Mouse (Mus musculus): ENCODE data around the gene Cep295nl.
"Not testable (repeated sequence)": the region's sequence is repeated elsewhere in the genome, so short reads cannot be mapped to it uniquely, and the experiment has no call there.

Gene Cep295nl

DNA sequence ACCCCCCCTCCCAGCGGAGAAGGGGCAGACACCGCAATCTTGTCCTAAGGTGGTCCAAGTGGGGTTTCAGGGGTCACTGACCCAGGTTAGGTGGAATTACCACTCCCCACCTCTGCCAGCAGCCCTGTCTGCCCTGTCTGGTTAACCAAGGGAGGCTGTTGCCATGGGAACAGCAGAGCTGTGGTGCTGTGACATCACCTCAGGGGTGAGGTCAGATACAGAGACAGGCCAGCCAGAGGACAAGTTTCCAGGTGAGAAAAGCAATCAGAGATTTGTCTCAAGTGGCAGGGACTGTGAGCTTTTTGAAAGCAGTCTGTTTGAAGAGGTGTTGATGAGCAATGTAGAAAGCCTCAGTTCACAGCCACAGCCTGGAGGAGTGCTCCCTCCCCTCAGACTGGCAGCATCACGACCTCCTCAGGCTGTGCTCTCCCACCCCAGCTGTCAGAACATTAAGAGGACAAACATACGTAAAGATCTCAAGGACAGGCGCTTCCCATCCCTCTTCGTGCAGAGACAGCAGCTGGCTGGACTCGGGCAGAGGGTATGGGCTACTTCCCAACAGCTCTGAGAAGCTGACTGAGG lies at the start of gene Cep295nl:
Cep295nl (minus strand) TSS at position 101 of the 582 bp plus-strand sequence.
- DNase-seq (ENCODE audit: low spot score in 2 of 2), result no peak

- peak in 1 of 2 experiments; percentile 55 for DNase-seq (ENCODE audit: low spot score in 2 of 2)
Observed at GRCm38 (mm10) chr11:118387816-118388215, 45.5 kb upstream of the Cep295nl start.

DNA sequence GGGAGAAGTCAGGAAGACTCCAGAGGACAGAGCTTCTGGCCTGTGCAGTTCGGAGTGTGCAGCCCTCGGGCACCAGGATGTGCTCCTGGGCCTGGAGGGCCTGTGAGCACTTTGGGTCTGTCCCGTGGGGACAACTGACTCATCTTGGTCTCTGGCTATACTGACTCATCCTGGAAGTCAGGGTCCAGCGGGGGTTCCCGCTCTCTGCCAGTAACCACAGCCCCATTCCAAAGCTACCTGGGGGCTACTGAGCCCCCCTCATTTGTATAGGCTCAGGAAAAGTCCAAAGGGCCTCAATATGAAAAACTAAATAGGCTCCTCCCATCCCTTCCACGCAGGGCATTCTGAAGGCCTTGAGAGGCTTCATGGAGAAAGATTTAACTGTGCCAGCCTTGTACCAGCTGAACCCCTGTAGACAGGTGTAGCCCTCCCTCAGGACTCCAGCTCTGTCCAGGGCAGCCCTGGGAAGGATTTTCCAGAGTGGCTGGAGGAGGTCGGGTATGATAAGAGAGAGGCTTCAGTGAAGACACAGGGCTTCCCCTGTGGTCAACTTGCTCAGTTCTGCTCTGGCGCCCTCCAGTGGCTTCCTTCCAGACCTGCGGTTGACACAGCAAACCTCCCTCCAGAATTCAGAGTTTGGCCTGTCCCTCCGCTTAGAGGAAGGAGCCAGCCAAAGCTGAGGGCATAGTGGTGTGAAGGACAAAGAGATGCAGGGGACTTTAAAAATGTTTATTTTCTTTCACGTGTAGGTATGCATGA lies 37.1 kb upstream of the Cep295nl start:
- peak; percentile 77 to 90 for DNase-seq (ENCODE audit: low spot score in 2 of 2)

GRCm38 (mm10) chr11:118378656-118379055 lies 36.4 kb upstream of the Cep295nl start:
- DNase-seq (ENCODE audit: low spot score in 2 of 2), result peak in 1 of 2 experiments; percentile 44

- not testable (repeated sequence) for DNase-seq (ENCODE audit: low spot score in 2 of 2)
Observed at GRCm38 (mm10) chr11:118376323-118376722, 34.0 kb upstream of the Cep295nl start.

- DNase-seq (ENCODE audit: low spot score in 2 of 2), result peak; percentile 55 to 56
Observed at GRCm38 (mm10) chr11:118375881-118376280, 33.6 kb upstream of the Cep295nl start.

DNA sequence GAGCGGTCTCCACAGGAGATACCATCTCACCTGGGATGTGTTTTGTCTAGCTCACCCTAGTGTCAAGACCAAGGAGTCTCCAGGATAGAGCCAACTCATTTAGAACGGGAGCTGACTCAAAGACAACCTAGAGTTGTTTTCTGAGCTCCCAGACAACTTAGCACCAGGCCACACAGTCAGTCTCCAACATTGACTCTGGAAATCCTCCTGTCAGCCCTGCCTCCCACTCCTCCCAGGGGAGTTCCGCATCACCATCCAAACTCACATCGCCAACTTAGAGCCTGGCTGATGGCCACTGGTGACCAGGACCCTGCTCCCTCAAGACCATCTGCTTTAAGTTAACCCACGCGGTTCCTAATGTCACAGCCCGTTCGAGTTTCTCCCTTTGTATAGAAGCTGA lies 33.2 kb upstream of the Cep295nl start:
- DNase-seq (ENCODE audit: low spot score in 2 of 2), result peak in 1 of 2 experiments; percentile 49

DNA sequence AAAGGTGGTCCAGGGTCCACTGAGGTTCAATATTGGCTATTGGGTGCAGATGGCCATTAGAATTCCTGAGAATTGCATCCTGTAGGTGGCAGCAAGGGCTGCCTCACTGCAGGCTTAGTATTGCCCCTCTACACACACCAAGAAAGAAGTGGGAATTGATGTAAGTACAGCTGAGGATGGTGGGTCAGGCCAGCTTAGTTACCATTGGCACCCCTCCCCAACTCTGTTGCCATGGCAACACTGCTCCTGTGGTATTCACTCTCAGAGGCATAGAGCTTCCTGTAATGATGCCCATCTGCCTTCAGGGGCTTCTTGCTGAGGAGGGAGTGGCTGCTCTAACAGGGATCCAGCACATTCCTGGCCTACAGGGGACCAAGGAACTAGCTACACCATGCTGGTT lies 32.7 kb upstream of the Cep295nl start:
- DNase-seq (ENCODE audit: low spot score in 2 of 2), result peak in 1 of 2 experiments; percentile 36

GRCm38 (mm10) chr11:118374506-118374905 lies 32.2 kb upstream of the Cep295nl start:
- DNase-seq (ENCODE audit: low spot score in 2 of 2), result peak in 1 of 2 experiments; percentile 48

DNA sequence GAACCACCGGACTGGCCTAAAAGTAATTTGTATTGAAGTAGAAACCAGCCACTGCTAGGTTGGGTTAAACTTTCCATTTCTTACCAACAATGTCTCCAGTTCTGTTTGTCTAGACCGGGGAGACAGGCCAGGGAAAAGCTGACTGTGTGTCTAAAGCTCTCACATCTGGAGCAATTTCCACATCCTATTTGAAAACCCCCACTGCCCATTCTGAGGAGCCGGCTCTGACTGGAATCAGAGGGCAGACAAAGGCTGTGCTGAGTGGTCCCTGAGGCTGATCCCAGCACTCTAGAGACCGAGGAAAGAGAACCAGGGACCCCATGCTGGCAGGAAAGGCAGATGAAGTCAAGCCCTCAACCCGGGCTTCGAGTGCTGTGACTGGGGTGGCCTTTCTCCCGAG lies 30.3 kb upstream of the Cep295nl start:
- no peak for DNase-seq (ENCODE audit: low spot score in 2 of 2)

DNA sequence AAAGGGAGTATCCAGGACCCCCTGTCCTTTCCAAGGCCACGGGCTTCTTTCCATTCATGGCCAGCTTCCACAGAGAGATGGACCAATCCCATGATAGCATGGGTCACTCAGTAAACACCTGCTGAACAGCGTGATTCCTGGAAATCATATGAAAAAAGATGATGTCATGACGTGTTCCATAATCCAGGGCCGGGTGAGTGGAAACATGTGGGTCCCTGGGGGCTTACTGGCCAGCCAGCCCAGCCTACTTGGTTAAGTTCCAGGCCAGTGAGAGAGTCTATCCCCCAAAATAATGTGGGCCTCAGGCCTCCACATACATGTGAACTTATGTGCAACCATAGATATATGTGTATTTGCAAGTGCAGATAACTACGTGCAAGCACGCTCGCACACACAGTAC lies 29.6 kb upstream of the Cep295nl start:
- DNase-seq (ENCODE audit: low spot score in 2 of 2), result no peak

GRCm38 (mm10) chr11:118369657-118370056 lies 27.4 kb upstream of the Cep295nl start:
- DNase-seq (ENCODE audit: low spot score in 2 of 2), result no peak

GRCm38 (mm10) chr11:118369251-118369650 lies 27.0 kb upstream of the Cep295nl start:
- DNase-seq (ENCODE audit: low spot score in 2 of 2), result no peak

GRCm38 (mm10) chr11:118368330-118368729 lies 26.0 kb upstream of the Cep295nl start:
- no peak for DNase-seq (ENCODE audit: low spot score in 2 of 2)

DNA sequence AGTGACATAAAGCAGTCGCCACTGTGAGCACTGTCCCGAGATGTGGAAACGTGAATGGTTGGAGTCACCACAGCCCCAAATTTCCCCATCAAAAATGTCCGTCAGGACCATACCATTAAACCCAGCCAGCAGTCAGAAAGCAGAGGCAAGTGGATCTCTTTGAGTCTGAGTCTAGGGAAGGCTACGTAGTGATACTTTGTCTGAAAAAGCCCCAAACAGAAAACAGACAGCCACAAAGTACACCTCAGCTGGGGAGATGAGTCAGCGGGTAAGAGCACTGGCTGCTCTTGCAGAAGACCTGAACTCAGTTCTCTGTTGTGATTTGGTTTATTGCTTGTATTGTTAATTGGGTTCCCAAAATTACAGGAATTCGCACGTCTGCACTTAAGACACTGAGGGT lies 24.3 kb upstream of the Cep295nl start:
- DNase-seq (ENCODE audit: low spot score in 2 of 2), result no peak

DNA sequence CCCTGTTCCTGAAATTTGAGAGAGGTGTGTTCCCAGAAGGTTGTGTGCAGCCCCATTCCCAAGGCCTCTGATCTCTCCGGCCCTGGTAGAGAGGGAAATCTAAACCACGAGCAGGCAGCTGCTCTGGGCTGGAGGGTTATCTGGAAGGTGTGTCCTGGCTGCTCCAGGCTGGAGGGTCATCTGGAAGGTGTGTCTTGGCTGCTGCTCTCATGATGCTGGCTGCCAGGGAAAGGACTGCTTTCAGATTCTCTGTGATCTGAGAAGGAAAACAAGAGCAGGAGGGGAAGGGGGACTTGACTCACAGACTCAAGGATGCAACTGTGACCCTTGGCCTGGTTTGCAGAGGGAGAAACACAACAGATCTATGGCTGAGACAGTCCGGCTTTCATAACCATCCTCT lies 23.8 kb upstream of the Cep295nl start:
- no peak for DNase-seq (ENCODE audit: low spot score in 2 of 2)

GRCm38 (mm10) chr11:118365171-118365570 lies 22.9 kb upstream of the Cep295nl start:
- DNase-seq (ENCODE audit: low spot score in 2 of 2), result peak in 1 of 2 experiments; percentile 61

GRCm38 (mm10) chr11:118364021-118364420 lies 21.7 kb upstream of the Cep295nl start:
- DNase-seq (ENCODE audit: low spot score in 2 of 2), result no peak

GRCm38 (mm10) chr11:118362971-118363518 lies 20.7 kb upstream of the Cep295nl start:
- no peak for DNase-seq (ENCODE audit: low spot score in 2 of 2)

DNA sequence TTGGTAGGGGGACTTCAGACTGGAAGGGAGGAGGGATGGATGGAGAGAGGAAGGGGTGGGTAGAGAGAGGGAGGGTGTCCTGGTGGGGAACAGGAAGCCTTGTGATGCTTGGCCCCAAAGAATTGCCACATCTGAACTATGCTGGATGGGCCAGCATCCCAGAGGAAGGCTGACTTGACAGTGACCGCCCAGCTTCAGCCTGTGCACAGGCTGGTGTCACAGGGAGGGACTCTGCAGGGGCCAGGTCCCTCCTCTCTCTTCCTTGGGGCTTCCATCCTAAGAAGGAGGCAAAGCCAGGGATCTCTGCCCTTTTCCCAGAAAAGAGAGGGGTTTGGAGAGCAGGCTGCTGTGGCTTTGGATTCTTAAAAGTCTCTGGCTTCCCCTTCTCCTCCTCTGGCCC lies 20.2 kb upstream of the Cep295nl start:
- DNase-seq (ENCODE audit: low spot score in 2 of 2), result no peak

DNA sequence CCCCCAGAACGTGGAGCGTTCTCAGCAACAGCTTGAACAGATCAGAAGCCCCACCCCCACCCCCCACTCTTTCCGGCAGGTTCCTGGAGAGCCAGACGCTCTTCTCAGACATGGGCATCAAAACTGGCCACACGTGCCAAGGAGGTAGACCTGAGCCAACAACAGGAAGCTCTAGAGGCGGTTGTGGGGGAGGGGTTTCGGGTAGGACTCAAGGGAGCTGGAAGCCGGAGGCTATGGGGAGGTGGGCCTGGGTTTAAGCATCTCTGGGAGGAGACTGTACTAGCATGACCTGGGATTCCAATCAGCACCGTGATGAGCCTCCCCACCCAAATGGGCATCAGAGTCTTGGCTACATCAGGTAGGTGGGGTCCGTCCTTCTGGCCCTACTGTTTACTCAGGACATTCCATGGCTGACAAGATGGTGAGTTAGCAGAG lies 18.6 kb upstream of the Cep295nl start:
- peak in 1 of 2 experiments; percentile 51 for DNase-seq (ENCODE audit: low spot score in 2 of 2)

- no peak for DNase-seq (ENCODE audit: low spot score in 2 of 2)
Observed at GRCm38 (mm10) chr11:118360491-118360890, 18.2 kb upstream of the Cep295nl start.

DNA sequence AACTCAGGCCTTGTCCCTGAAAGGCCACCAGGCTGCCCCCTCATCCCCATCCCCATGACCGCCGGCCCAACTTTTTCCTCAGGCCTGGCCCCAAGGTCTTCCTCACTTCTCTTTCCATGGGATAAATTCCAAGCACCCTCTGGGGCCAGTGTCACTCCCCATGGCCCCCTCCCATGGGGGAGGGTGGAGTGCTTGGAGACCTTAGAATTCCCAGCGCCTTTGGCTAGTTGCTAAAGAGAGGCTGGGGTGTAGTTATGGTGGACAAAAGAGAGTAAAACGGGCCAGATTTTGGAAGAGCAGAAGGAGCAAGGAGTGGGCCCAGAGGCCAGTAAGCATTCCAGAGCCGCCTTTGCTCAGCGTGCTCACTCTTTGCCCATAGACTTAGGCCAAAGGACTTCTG lies 13.3 kb upstream of the Cep295nl start, which contains the start of gene Timp2:
Timp2 (minus strand) TSS at position 101 of the 400 bp plus-strand sequence.
- DNase-seq (ENCODE audit: low spot score in 2 of 2), result no peak

Data from urinary bladder, postnatal 4 days (tissue).